Mouse (Mus musculus) neural tube, postnatal 0 days (tissue): Measurements from ENCODE around the gene 1700022I11Rik. TPM values are rescaled to one million over a fixed set of nuclear protein-coding genes. Genes with fewer than 3 reads are reported as not detected.

Source experiments
- polyA plus RNA-seq: library from polyadenylated mRNA; unstranded; fragments of >200 nt; fragmentation: Nextera tagmentation; extraction: Ambion mirVana; gene quantifications from 2 replicates; pipeline ENCODE4 v1.2.1, GENCODE M21; 2015

1700022I11Rik gene
- polyA plus RNA-seq: 0.26 and 0.31 TPM in 2 replicates

DNA sequence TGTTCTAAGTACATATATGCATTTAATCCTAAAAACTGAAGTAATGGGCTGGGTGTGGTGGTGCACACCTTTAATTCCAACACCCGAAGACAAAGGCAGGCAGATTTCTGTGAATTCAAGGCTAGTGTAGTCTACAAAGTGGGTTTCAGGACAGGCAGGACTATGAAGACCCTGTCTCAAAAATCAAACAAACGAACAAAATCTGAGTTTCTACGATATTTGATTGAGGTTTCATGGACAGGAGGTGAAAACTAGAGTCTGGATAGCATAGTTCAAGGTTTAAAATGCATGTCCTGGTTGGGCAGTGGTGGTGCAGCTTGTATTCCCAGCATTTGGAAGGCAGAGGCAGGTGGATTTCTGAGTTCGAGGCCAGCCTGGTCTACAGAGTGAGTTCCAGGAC is at the start of gene 1700022I11Rik:
Gene 1700022I11Rik (plus strand): TSS at position 301 of the 400 bp plus-strand sequence.

DNA sequence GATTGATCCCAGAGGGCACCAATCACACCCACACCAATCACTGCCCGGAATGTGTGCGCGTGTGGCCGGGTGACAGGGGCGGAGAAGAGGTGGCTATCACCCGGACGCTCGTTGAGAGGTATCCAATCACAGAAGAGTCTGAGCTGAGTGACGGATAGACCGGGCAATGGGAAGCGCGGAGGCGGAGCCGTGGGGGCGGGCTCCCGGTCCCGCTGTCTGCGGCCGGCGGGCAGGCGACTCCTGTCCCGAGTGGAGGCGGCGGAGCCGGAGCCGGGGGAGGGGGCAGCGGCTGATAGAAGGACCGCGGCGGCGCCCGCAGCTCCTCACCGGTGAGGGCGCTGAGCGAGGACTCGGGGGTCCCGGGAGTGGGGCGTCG is 19.7 kb upstream of the 1700022I11Rik start, which contains the start of gene Dnajb5:
Gene Dnajb5 (plus strand): TSS at position 139 of the 376 bp plus-strand sequence.

GRCm38 (mm10) chr4:43000141-43000986 is 31.0 kb downstream of the 1700022I11Rik start, which contains the start of gene Vcp:
Gene Vcp, minus strand, starts transcription at chr4:43000507.

DNA sequence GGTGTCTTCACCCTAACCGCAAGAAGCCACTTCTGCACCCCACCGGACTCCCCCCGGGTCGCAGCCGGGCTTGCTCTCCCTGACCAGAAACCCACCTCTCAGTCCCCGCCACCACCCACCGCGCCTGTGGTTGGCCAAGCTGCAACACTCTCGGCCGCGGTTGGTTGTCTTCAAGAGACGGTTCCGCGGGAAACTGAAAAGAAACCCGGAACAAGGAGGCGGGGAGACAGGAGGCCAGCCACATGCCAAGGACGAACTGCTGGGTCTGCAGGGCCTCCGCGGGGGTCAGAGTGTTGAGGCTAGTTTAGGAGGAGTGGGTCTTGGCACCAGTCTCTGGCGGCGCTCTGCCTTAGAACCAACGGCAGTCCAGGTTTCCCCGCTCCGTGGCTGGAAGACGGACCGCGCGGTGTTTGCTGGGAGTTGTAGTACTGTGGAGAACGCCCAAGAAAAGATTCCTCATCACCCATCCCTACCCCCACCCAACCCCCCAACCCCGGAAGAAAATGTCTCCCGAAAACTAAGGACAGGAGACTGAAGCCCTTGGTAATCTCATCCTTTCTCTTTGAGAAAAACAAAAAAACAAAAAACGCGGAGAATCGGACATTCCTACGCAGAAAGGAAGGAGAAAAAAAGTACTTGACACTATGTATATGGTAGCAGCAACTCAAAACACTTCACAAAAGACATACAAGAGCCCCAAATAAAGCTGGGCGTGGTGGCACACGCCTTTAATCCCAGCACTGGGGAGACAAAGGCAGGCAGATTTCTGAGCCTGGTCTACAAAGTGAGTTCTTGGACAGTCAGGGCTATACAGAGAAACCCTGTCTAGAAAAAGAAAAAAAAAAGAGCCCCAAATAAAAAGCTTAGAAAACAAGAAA is 41.0 kb downstream of the 1700022I11Rik start, which contains the start of gene Fancg:
Gene Fancg (minus strand): TSS at position 346 of the 878 bp plus-strand sequence.

GRCm38 (mm10) chr4:43025084-43025960 is 55.9 kb downstream of the 1700022I11Rik start, which contains the start of gene Pigo:
Gene Pigo, minus strand, starts transcription at chr4:43025819.

GRCm38 (mm10) chr4:43031237-43031995 is 62.0 kb downstream of the 1700022I11Rik start, which contains the start of gene Stoml2:
Gene Stoml2, minus strand, starts transcription at chr4:43031710.

Other genes starting within 250 kb of the 1700022I11Rik start
- 0.48 and 1.2 TPM in 2 replicates for gene 4930578G10Rik, start 234.1 kb upstream of the 1700022I11Rik start, polyA plus RNA-seq
- 0.49 and 0.62 TPM in 2 replicates for gene Ccl19, start 213.0 kb upstream of the 1700022I11Rik start, polyA plus RNA-seq
- 0.65 and 0.81 TPM in 2 replicates for gene Ccl21a, start 195.6 kb upstream of the 1700022I11Rik start, polyA plus RNA-seq
- 0.28 TPM in 1 of 2 replicates, not detected in the other for gene Fam205a1, start 115.7 kb upstream of the 1700022I11Rik start, polyA plus RNA-seq
- 0.46 and 0.48 TPM in 2 replicates for gene Gm12394, start 112.8 kb upstream of the 1700022I11Rik start, polyA plus RNA-seq
- 4.9 and 5.1 TPM in 2 replicates for gene Fam205c, start 95.4 kb upstream of the 1700022I11Rik start, polyA plus RNA-seq
- gene Phf24, start 52.9 kb upstream of the 1700022I11Rik start, polyA plus RNA-seq: 45.8 and 51.0 TPM in 2 replicates
- 34.5 and 36.2 TPM in 2 replicates for gene Dnajb5, start 19.8 kb upstream of the 1700022I11Rik start, polyA plus RNA-seq
- 393 and 394 TPM in 2 replicates for gene Vcp, start 30.9 kb downstream of the 1700022I11Rik start, polyA plus RNA-seq
- gene Fancg, start 40.9 kb downstream of the 1700022I11Rik start, polyA plus RNA-seq: 11.2 and 14.2 TPM in 2 replicates
- 20.2 and 22.9 TPM in 2 replicates for gene Pigo, start 56.2 kb downstream of the 1700022I11Rik start, polyA plus RNA-seq
- 240 and 247 TPM in 2 replicates for gene Stoml2, start 62.1 kb downstream of the 1700022I11Rik start, polyA plus RNA-seq
- 25.8 and 28.0 TPM in 2 replicates for gene Fam214b, start 76.6 kb downstream of the 1700022I11Rik start, polyA plus RNA-seq
- 5.6 and 6.8 TPM in 2 replicates for gene Unc13b, start 89.3 kb downstream of the 1700022I11Rik start, polyA plus RNA-seq